Mouse (Mus musculus) liver, embryonic 11.5 days (tissue): ENCODE measurements at regions not wholly inside any gene's neighbourhood (a gene's known extent, or its start where the extent isn't known, plus 50 kb on each side); places are given as distances from the start of the nearest gene placed in this dataset.

Experiments
- ATAC-seq: fragments of 200-750 bp; cut with Nextera tagmentation; replicated peaks from 2 replicates; pipeline ENCODE4 v1.8.0; 2017; ENCODE audit warnings: moderate number of reproducible peaks, mild to moderate bottlenecking, moderate TSS enrichment, moderate library complexity; ENCODE audit not compliant: low FRiP score
- DNase-seq: peaks from one replicate; pipeline ENCODE4 v3.0.0-alpha.2; 2017; ENCODE audit warnings: low spot score
- H3K27ac ChIP-seq: fragments of 300-500 bp; sonication (generic); 2 replicates; pipeline ENCODE4 v1.5.1; 2014; ENCODE audit warnings: mild to moderate bottlenecking, low read depth, low read length, control low read depth
- H3K27me3 ChIP-seq: fragments of 300-500 bp; sonication (generic); replicated peaks from 2 replicates; pipeline ENCODE4 v1.6.1; 2014; ENCODE audit warnings: low read length, mixed read lengths; ENCODE audit not compliant: control insufficient read depth, insufficient read depth
- H3K36me3 ChIP-seq: fragments of 300-500 bp; sonication (generic); 2 replicates; pipeline ENCODE4 v1.6.1; 2014; ENCODE audit warnings: mild to moderate bottlenecking, low read length, moderate library complexity, mixed read lengths; ENCODE audit not compliant: control insufficient read depth, insufficient read depth
- H3K4me1 ChIP-seq: fragments of 300-500 bp; sonication (generic); replicated peaks from 2 replicates; pipeline ENCODE4 v1.6.1; 2014; ENCODE audit warnings: low read length, mixed read lengths; ENCODE audit not compliant: control insufficient read depth, insufficient read depth
- H3K4me2 ChIP-seq: fragments of 300-500 bp; sonication (generic); 2 replicates; pipeline ENCODE4 v1.6.1; 2014; ENCODE audit warnings: mild to moderate bottlenecking, control low read depth, moderate library complexity
- H3K4me3 ChIP-seq: fragments of 300-500 bp; sonication (generic); 2 replicates; pipeline ENCODE4 v1.5.1; 2014; ENCODE audit warnings: low read depth, low read length, control low read depth
- H3K9ac ChIP-seq: fragments of 300-500 bp; sonication (generic); 2 replicates; pipeline ENCODE4 v1.6.1; 2014; ENCODE audit warnings: low read depth, low read length, control low read depth
- H3K9me3 ChIP-seq: fragments of 300-500 bp; sonication (generic); 2 replicates; pipeline ENCODE4 v1.6.1; 2016; ENCODE audit warnings: low read length, inconsistent platforms, mixed read lengths; ENCODE audit not compliant: control insufficient read depth
- WGBS: fragments of 180-500 bp; shearing (Covaris S2); extraction: QIAGEN DNeasy Blood & Tissue Kit; methylation state at CpG from one replicate; pipeline ENCODE4 v1.1.7; 2014; 5-methylcytosine and 5-hydroxymethylcytosine counted together

DNA sequence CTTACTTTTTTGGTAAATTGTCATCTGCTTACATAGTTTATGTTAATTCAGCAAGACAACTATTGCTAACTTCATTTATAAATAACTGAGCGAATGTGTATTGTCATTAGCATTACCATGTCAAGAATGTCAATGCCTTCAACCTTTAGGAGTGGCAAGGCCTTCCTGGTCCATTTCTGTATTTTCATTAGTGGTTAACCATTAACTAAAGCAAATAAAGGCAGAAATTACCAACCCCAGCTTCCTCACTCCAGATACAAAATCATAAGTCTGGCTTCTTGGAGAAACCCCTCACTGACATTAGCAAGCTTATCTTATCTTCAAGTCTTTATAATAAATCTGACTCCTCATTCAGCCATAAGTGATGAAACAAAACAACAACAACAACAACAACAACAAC is 592.8 kb upstream of the Pcdh20 start:
- Histone ChIP-seq H3K27ac (no peak overlapping the region), H3K4me1 (no peaks in the 10 kb centered on the region), H3K4me2 (no peak overlapping the region), H3K4me3 (no peak overlapping the region), H3K9me3 (no peaks in the 10 kb centered on the region), H3K27me3 (no peaks in the 10 kb centered on the region), H3K9ac (no peak overlapping the region), H3K36me3 (no peaks in the 10 kb centered on the region)
- ATAC-seq: no peak
- 72% methylated on average over 1 of the region's 1 CpGs for WGBS
- no peak for DNase-seq

DNA sequence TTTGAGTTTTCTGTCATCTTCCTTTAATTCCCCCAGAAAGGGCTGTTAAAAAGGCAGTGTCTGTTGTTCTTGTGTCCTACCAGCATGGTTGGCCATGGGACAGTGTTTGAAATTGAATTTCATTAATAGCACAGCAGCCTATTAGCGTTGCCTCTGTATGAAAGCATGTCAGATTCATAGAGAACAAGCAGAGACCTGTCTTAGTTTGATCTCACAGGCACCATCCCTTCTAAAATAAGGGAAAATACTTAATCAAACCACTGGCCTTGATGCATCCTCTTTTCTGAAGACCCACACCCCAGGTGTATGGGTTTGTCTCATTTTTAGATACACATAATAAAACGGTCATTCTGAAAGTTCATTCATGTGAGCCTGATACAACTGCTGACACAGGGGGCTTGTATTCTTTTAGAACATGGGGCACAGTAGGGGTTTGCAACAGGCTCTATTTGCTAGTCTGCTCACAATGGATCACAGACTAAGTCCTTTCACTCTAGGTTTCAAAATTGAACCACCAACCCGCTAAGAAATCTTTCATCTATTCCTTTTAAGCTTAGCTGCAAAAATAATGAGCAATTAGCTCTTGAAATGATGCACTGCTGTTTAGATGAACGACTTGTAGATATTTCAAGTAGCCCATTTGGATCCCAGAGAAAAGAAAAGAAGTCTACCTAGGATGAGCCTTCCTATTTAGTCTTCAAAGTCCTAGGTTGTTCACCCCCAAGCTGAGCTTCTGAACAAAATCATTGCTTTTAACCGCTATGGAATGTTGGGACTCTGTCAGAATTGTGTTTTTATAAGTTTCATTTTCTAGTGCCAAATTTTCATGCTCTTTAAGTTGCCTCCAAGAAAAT is 591.6 kb upstream of the Pcdh20 start:
- Histone ChIP-seq H3K4me2 (no peak overlapping the region), H3K36me3 (no peaks in the 10 kb centered on the region), H3K27ac (no peak overlapping the region), H3K4me3 (no peak overlapping the region), H3K9me3 (no peaks in the 10 kb centered on the region), H3K4me1 (no peaks in the 10 kb centered on the region), H3K9ac (no peak overlapping the region), H3K27me3 (no peaks in the 10 kb centered on the region)
- DNase-seq (no peak), ATAC-seq (no peak)
- 75% methylated on average over 5 of the region's 5 CpGs for WGBS

DNA sequence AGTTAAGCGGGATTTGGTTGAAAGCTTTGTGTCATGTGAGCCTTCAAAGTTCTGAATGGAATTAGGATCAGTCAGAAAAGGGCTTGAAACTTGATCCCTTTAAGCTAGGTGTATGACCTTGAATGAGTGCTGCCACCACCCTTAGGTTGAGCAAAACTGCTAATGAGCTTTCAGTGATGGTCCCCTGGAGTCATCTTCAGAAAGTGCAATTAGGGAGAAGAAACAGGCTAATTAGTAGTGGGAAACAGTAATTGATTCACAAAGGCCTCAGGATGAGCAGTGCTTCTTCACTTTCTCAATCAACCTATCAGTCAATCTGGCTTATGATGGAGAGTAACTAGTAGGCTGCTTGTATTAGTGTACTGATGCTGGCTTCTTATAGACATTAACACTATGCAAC is 590.1 kb upstream of the Pcdh20 start:
- Histone ChIP-seq H3K27me3 (no peaks in the 10 kb centered on the region), H3K9ac (no peak overlapping the region), H3K27ac (no peak overlapping the region), H3K36me3 (no peaks in the 10 kb centered on the region), H3K4me1 (no peaks in the 10 kb centered on the region), H3K9me3 (no peaks in the 10 kb centered on the region), H3K4me3 (no peak overlapping the region), H3K4me2 (no peak overlapping the region)
- no peak for DNase-seq
- ATAC-seq: no peak
- 51% methylated on average over 1 of the region's 1 CpGs for WGBS

DNA sequence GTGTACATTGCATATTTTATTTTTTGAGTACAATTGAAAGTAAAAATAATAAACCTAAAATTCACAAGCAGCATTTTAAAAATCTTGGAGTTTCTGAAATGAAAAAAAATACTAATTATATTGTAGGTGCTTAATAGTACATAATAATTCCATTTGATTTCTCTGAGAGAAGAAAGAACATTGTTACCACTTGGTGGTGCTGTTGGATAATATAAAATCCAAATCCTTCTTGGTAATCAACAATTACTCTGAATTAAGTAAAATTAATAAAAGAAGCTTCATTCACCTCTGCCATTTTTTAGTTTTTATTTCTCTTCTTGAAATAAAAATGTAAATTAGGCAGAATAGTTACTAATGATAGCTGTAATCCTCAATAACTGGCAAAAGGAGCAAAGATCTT is 563.2 kb upstream of the Pcdh20 start:
- ATAC-seq: no peak
- Histone ChIP-seq H3K4me3 (no peak overlapping the region), H3K4me1 (no peaks in the 10 kb centered on the region)

DNA sequence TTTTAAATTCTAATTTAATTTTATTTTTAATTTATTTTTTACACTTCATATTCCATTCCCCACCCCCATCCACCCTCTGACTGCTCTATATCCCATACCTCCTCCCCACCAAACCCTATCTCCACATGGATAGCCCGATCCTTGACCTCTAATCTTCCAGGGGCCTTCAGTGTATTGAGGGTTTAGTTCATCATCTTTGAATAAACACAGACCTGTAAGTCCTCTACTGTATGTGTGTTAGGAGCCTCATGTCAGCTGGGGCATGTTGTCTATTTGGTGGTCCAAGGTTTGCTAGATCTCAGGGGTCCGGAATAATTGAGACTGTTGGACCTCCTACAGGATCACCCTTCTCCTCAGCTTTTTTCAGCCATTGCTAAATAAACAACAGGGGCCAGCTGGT is 540.2 kb upstream of the Pcdh20 start:
- H3K4me3 ChIP-seq: no peak overlapping the region
- H3K36me3 ChIP-seq: no peaks in the 10 kb centered on the region
- 80% methylated on average over 2 of the region's 2 CpGs for WGBS
- no peaks in the 10 kb centered on the region for H3K4me1 ChIP-seq
- no peaks in the 10 kb centered on the region for H3K27me3 ChIP-seq
- H3K9me3 ChIP-seq: no peaks in the 10 kb centered on the region
- H3K27ac ChIP-seq: no peak overlapping the region
- H3K4me2 ChIP-seq: no peak overlapping the region
- H3K9ac ChIP-seq: no peak overlapping the region
- ATAC-seq (no peak), DNase-seq (no peak)

More for the DNA sequence above, 563.2 kb upstream of the Pcdh20 start:
- Histone ChIP-seq H3K27me3 (no peaks in the 10 kb centered on the region), H3K36me3 (no peaks in the 10 kb centered on the region), H3K27ac (no peak overlapping the region), H3K9me3 (no peaks in the 10 kb centered on the region), H3K9ac (no peak overlapping the region), H3K4me2 (no peak overlapping the region)
- no peak for DNase-seq

DNA sequence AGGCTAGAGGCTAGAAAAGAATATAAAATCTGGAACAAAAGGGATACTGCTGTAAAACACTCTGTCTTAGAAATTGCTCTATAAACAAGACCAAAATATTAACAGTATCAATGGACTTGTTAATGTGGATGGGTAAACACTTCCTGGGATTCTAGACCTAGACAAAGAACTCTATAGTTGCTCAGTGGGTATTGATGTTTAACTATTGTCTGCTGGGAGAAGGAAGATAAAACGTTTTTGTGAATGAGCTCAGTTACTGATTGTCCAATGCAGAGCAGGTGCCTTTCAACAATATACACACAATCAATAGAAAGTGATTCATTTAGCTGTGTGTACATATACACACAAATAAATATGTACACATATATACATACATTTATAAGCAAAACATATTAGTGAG is 538.5 kb upstream of the Pcdh20 start:
- ATAC-seq (no peak), DNase-seq (no peak)
- no peaks in the 10 kb centered on the region for H3K9me3 ChIP-seq
- no peaks in the 10 kb centered on the region for H3K36me3 ChIP-seq
- H3K27ac ChIP-seq: no peak overlapping the region
- 33% methylated on average over 1 of the region's 1 CpGs for WGBS
- no peak overlapping the region for H3K9ac ChIP-seq
- H3K4me2 ChIP-seq: no peak overlapping the region
- H3K27me3 ChIP-seq: no peaks in the 10 kb centered on the region
- H3K4me3 ChIP-seq: no peak overlapping the region
- H3K4me1 ChIP-seq: no peaks in the 10 kb centered on the region

DNA sequence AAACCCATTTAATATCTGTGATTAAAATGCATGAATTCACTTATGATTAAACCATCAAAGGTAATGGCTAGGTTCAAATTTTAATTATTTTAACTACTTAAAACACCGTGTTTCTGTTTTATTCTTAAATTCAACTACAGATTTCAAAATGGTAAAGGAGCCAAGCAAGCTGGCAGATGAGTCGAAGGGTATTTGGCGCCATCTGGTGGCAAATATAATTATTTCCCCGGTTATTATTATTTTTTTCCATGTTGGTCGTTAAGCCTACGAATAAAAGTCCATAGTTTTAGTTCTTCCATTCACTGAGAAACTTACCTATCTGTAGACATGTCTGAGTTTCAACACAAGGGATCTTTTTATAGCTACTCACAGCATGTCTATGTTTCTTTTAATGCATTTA is 510.7 kb upstream of the Pcdh20 start:
- H3K36me3 ChIP-seq: no peaks in the 10 kb centered on the region
- H3K27me3 ChIP-seq: no peaks in the 10 kb centered on the region
- H3K27ac ChIP-seq: no peak overlapping the region
- H3K4me2 ChIP-seq: no peak overlapping the region
- DNase-seq: no peak
- WGBS: 17% methylated on average over 6 of the region's 6 CpGs
- no peak overlapping the region for H3K9ac ChIP-seq
- H3K4me3 ChIP-seq: no peak overlapping the region
- ATAC-seq: no peak
- H3K9me3 ChIP-seq: no peaks in the 10 kb centered on the region
- no peaks in the 10 kb centered on the region for H3K4me1 ChIP-seq

DNA sequence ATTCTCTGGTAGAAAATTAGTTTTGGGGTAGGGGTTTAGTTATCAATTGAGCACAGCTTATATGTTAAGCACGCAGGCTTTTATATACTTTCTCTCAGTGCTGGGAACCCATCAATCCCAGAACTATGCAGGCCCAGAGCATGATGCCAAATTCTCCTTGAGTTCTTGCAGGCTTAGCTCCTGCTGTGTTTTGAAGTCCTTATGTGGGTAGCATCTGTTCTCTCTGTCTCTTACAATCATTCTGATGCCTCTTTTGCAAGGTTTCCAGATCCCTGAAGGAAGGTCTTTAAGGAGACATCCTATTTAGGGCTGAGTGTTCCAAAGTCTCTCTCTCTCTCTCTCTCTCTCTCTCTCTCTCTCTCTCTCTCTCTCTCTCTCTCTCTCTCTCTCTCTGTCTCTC is 504.8 kb upstream of the Pcdh20 start:
- Histone ChIP-seq H3K4me1 (no peaks in the 10 kb centered on the region), H3K9ac (no peak overlapping the region), H3K4me2 (no peak overlapping the region), H3K4me3 (no peak overlapping the region), H3K36me3 (no peaks in the 10 kb centered on the region), H3K9me3 (no peaks in the 10 kb centered on the region), H3K27ac (no peak overlapping the region), H3K27me3 (no peaks in the 10 kb centered on the region)
- no peak for ATAC-seq
- no peak for DNase-seq
- WGBS: 80% methylated on average over 1 of the region's 1 CpGs

DNA sequence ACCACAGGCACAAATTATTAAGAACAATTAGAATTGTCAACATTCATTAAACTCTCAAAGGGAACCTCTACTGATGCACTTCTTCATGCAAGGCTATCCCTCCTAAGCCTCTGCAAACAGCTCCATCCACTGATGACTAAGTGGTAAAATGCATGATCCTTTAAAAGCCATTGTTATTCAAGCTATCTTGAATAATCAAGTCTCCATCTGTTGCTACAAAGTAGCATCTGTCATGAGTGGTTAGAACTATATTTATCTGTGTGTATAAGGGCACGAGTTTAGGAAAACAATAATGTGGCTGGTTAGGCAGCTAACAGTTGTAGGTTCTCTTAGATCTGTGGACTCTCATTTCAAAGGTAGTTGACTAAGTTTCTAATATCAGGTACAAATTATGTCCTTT is 463.4 kb upstream of the Pcdh20 start:
- DNase-seq (no peak), ATAC-seq (no peak)
- no peaks in the 10 kb centered on the region for H3K4me1 ChIP-seq
- no peak overlapping the region for H3K4me2 ChIP-seq
- WGBS: 64% methylated on average over 1 of the region's 1 CpGs
- H3K9ac ChIP-seq: no peak overlapping the region
- no peak overlapping the region for H3K27ac ChIP-seq
- H3K36me3 ChIP-seq: no peaks in the 10 kb centered on the region
- no peak overlapping the region for H3K4me3 ChIP-seq
- no peaks in the 10 kb centered on the region for H3K27me3 ChIP-seq
- H3K9me3 ChIP-seq: no peaks in the 10 kb centered on the region
